Mouse (Mus musculus) neutrophil, adult 65 days (primary cell): ENCODE measurements around the gene Amfr. TPM values are rescaled to one million over a fixed set of nuclear protein-coding genes. Genes with fewer than 3 reads are reported as not detected.

Experiments
- total RNA-seq: library from RNA; stranded (reverse); gene quantifications from 2 replicates; pipeline ENCODE4 v1.2.4, GENCODE M21; 2023

Gene Amfr
- 109 and 133 TPM in 2 replicates for total RNA-seq

GRCm38 (mm10) chr8:94012013-94012951, at the start of gene Amfr:
Gene Amfr, minus strand, starts transcription at chr8:94012842.

GRCm38 (mm10) chr8:94036944-94037524, 24.4 kb upstream of the Amfr start, which contains the start of the genes Nudt21 and Ogfod1:
Gene Nudt21, minus strand, starts transcription at chr8:94037031.
Gene Ogfod1, plus strand, starts transcription at chr8:94037198.

Other genes starting within 250 kb of the Amfr start
- not detected in 2 replicates for gene Gnao1, start 202.9 kb downstream of the Amfr start, total RNA-seq
- 26.4 and 36.3 TPM in 2 replicates for gene Nudt21, start 24.2 kb upstream of the Amfr start, total RNA-seq
- gene Ogfod1, start 24.4 kb upstream of the Amfr start, total RNA-seq = 6.3 and 8.1 TPM in 2 replicates
- gene Bbs2, start 86.1 kb upstream of the Amfr start, total RNA-seq = 1.3 and 3.7 TPM in 2 replicates
- not detected in 2 replicates for gene Mt4, start 124.4 kb upstream of the Amfr start, total RNA-seq
- not detected in 2 replicates for gene Mt3, start 139.8 kb upstream of the Amfr start, total RNA-seq
- 2.6 and 3.3 TPM in 2 replicates for gene Mt2, start 159.8 kb upstream of the Amfr start, total RNA-seq
- gene Mt1, start 166.2 kb upstream of the Amfr start, total RNA-seq = 38.1 and 47.4 TPM in 2 replicates
- gene Nup93, start 201.7 kb upstream of the Amfr start, total RNA-seq = 13.7 and 17.6 TPM in 2 replicates